Mouse (Mus musculus) spleen, postnatal 36 days (tissue): ENCODE measurements around the gene Inafm1.
"Not testable (repeated sequence)": the region's sequence is repeated elsewhere in the genome, so short reads cannot be mapped to it uniquely, and the experiment has no call there.

Source experiments
- DNase-seq, 2 experiments: peaks; one replicate each; pipeline ENCODE4 v3.0.0; 2022; ENCODE audit warnings: low spot score in 2 of 2, mixed read lengths in 1 of 2

Gene Inafm1

DNA sequence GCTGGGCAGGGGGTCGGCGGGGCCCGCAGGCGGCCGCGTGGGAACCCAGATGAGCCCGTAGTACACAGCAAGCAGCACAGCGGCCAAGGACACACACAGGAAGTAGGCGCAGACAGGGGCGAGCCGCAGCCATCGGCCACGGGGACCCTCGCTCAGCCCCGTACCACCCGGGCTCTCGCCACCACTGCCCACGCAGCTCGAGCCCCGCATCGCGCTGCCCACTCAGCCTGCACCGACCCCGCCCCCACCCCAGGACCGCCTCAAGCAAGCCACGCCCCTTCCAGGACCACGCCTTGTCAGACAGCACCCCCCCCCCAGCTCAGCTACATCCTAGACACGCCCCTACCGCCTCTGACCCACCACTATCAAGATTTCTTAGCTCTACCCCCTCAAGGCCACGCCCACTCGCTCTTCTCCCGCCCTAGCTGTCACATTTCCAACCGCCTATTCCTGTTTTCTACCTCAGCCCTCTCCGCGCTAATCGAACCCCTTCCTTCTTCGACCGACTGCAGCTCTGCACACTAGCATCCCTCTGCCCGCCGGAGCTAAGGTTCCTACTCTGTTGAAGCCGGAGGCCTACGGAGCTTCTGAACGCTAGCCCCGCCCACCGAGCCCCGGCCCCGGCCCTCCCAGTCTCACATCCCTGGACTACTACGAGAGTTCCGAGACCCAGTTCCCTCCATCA lies at the start of gene Inafm1:
Gene Inafm1 (minus strand): TSS at position 537 of the 685 bp plus-strand sequence.
- peak; percentile 89 to 92 for DNase-seq

DNA sequence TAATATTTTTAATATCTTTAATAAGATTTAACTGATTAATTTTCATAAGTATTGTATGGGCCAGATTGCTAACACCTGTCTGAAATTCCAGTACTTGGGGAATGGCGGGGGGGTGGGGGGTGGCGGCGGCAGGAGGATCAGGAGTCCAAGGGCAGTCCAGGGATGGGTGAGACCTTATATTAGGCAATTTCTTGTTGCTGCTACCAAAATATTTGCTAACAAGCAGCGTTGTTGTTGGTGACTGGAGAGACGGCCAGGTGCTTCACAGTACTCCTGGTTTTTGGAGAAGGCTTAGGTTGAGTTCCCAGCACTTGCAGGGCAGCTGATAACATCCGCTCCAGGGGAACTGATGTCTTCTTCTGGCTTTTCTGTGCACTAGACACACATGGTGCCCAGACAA lies 47.1 kb upstream of the Inafm1 start:
- DNase-seq: no peak

DNA sequence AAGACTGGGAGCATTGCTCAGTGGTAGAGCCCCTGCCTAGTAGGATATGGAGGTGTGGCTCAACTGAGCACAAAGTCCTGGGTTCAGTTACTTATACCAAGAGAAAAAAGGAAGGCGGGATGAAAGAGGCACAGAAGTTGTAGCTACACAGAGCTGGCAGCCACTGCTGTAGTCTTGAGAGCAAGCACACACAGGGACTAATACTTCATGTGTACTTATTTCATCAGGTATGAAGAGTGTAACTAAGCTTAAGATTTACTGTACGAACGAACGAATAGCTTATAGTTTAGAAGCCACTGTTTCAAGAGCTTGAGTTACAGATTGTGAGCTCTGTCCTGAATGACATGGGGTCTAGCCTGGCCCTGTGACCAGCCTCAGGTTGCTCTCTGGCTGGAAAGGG lies 45.8 kb upstream of the Inafm1 start:
- no peak for DNase-seq

DNA sequence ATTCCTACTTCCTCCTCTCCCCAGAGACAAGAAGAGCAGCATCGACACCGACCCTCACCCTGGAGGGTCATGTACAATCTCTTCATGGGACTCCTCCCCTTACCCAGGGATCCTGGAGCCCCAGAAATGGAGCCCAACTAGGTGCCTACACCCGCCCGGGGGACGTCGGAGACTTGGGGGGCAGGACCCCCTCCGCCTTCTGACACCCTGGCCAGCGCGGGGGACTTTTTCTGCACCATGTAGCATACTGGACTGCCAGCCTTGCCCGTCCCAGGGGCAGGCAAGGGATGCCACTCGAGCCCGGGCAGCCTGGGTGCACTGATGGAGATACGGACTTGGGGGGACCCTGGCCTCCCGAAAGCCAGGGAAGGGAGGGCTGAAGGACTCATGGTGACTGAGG lies 43.7 kb upstream of the Inafm1 start:
- DNase-seq: no peak

DNA sequence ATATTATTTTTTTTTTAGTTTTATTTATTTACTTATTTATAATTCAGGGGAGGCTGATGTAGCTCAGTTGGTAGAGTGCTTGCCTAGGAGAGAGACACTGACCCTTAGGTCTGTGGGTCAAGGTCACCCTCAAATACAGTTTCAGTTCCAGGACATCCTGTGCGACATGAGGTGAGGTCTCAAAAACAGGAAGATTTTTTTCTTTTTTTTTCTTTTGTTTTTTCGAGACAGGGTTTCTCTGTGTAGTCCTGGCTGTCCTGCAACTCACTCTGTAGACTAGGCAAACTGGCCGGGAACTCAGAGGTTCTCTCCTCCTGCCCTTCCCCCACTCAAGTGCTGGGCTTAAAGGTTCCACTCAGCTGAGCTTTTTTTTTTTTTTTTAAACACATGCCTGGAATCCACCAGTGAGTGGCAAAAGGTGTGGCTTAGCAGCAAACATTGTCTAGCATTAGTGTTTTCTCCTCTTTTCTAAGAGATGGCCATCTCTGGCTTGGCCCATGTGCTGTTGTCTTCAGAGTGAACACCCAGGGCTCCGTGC lies 41.9 kb upstream of the Inafm1 start:
- DNase-seq: no peak

DNA sequence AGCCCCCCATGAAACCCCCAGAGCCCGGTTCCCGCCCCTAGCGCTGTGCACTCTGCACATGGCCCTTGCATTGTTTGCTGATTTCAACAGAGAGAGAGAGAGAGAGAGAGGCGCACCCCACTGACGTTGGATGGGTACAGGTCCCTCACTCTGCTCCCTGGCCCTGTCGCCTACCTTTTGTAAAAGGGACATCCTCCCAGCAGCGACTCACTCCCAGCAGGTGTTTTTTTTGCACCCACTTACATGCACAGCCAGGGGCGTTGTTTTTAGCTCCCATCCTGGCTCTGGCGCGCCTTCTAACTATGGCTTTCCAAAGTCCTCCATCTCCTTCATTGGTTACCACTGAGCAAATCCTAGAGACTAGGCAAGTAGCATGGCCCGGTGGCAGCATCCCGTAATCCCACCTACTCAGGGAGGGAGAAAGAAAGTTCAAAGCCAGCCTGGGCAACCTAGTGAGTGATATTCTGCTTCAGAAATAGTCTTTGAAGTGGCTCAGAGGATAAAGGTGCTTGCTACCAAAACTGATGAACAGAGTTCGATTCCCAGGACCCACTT lies 40.9 kb upstream of the Inafm1 start:
- DNase-seq: no peak

DNA sequence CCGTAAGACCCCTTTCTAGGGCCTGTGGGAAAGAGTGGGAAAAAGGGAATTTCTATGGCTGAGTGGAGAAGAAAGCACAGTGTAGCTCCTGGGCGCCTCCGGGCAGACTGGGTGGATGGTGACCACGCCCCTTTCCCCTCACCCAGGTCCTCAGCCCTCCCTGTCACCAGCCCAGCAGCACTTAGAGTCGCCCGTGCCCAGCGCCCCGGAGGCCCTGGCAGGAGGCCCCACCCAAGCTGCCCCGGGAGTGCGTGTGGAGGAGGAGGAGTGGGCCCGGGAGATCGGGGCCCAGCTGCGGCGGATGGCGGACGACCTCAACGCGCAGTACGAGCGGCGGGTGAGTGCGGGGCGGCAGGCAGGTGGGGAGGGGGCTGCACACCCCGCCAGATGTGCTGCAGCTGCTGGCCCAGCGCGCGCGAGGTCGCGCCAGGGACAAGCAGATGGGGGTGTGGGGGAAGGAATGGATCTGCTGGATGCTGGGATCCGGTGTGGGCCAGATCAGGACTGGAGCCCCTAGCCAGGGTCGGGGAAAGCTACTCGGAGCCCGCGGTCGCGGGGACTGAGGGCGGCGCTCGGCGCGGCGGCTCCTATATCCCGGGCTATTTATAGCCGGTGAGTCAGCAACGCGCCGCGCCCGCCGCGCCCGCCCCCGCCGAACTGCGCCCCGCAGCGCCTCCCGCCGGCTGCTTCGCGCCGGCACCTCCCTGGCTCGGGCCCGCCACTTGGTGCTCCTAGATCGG lies 40.2 kb upstream of the Inafm1 start:
- DNase-seq: peak; percentile 45 to 62

DNA sequence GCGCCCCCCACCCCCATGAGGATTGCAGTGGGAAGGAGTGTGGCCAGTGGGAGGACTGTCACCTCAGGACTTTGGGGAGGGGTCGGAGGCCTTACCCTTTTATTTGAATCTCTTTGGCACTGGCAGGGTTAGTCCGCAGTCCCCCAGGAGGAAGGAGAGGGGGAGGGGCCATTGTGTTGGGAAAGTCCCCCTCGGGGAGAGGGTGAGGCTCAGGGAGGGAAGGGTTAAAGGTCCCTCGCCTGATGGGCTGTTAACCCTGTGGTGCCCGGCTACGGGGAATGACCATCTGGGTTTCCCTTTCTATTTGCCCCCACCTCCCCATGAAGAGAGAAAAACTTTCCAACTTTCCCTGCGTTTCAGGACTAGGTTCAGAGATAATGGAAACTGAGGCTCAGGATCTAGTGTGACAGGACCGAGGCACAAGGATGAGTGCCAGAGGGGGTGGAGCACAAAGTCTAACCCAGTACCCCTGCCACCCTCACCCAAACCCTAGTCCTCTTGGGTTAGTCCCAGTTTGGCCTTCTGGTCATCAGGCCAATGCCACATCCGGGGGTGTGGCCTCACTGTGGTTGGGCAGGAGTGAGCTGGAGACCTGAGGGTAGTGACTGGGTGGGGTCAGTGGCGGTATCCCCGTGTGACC lies 39.4 kb upstream of the Inafm1 start:
- peak; percentile 63 to 74 for DNase-seq

DNA sequence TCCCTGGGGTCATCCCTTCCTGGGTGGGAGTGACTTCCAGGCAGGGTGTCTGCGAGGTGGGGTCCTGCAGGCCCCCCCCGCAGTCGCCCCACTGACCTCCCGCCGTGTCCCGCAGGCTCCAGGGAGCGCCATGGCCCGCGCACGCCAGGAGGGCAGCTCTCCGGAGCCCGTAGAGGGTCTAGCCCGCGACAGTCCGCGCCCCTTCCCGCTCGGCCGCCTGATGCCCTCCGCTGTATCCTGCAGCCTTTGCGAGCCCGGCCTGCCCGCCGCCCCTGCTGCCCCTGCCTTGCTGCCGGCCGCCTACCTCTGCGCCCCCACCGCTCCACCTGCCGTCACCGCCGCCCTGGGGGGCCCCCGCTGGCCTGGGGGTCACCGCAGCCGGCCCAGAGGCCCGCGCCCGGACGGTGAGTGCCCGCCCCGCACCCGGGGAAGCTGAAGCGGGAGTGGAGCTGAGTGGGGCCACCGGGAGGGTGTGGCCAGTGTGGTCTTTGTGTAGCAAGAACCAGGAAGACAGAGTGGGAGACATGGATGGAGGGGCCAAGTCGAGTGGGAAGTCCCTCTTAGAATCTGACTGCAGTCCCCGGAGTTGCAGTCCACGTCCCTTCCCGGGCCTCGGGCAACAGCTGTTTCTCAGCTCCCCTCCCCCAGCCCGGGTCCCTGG lies 38.7 kb upstream of the Inafm1 start:
- DNase-seq: peak in 1 of 2 experiments; percentile 27

DNA sequence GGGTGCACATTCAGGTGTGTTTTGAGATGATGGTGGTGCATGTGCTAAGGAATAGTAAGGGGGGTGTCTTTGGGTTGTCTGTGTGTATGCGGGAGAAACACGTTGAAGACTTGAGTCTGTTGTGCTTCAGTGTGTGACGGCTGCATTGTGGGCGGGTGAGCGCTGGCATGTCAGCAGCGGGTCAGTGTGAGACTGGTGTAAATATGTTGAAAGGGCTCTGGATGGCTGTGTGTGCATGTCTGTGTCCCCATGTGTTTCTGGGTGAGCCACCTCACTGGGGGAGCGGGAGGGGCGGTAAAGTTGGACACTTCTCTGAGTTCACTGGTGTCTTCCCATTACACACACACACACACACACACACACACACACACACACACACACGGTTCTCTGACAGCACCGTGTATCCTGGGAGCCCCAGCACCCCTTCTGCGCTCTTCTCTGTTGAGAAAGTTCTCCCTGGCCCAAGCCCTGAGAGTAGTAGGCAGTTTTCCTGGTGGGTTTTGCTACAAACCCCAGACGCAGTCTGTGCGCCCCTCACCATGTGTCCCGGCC lies 38.1 kb upstream of the Inafm1 start:
- DNase-seq: peak in 1 of 2 experiments; percentile 11

DNA sequence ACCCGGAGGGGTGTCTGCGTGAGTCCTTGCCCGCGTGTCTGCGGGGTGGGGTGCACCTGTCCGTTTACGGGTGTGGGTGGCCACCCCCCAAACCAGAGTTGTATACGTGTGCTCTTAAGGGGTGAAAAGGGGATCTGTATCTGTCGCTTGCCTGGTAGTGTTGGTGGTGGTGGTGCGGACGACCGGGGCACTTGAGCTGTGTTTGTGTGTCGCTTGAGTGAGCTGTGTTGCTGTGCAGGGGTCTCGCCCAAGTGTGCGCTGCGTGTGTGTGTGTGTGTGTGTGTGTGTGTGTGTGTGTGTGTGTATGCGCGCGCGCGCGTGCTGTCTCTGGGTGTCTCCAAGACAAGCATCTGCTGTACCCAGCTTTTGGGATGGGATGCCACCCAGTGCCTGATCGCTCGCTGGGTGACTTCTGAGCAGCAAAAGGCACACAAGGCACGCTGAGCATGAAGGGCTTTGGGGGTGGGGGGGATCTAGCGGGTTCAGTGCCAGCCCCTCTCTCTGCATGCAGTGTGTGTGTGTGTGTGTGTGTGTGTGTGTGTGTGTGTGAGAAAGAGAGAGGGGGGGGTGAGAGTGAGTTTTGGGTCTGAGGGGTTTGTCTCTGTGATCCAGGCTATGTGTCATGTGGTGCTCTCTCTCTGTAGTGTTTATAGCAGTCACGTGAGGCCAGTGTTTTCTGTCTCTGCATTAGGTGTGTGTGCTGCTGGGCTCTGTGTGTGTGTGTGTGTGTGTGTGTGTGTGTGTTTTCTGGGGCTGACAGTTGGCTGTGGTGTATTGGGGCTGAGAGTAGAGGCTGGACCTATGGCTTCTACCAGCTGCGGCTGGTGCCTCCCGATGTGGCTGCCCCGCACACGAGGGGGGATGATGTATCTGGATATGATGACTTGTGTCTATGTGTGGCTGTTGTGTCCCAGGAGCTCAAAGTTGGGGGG lies 37.4 kb upstream of the Inafm1 start:
- DNase-seq: peak in 1 of 2 experiments; percentile 43

DNA sequence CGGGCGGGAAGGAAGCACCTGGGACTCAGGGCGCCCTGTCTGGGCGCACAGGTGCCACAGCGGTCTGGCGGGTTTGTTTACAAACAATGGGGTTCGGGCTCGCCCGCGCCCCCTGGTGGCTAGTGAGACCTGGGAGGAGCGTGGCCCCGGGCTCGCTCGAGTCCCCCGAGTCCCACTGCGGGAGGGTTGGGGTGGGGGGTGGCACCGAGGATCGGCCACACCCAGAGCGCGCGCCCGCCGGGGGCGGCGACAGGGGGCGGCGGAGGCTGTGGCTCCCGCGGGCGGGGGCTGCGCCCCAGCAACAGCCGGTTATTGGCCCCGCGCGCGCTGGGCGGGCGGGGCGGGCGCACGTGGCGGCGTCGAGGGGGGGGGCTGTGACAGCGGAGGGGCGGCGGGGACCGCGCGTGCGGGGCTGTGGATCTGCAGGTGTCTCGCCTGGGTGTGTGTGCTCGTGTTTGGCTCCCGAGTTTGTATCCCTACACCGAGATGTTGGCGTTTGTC lies 36.7 kb upstream of the Inafm1 start:
- DNase-seq: peak; percentile 78 to 86

DNA sequence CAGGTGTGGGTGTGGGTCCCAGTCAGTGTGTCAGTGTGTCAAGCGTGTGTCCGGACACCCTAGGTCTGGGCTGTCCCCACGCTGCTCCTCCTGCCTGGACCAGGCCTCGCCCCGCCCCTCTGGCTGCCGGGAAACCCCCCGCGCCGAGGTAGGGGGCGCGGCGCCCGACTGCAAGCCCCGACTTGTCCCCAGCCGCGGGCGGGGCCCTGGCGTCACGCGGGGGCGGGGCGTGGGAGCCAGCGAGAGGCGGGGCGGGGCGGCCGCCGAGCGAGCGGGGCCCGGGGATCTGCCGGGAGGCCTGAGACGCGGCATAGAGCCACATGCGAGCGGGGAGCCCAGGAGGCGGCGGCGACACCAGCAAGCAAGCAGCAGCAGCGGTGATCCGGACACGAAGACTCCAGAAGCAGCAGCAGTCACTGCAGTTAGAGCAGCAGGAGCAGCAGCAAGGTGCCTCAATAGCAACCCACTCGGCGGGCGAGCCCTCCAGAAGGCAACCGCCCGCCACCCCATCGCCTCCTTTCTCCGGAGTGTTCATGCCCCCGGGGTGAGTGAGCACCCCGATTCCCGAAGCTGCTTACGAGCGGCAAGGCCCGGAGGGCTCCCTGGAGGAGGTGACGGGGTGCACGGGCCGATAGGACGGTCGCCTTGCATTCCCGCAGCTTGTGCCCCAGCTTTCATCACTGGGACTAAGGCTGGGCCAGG lies 36.1 kb upstream of the Inafm1 start:
- DNase-seq: peak; percentile 90

DNA sequence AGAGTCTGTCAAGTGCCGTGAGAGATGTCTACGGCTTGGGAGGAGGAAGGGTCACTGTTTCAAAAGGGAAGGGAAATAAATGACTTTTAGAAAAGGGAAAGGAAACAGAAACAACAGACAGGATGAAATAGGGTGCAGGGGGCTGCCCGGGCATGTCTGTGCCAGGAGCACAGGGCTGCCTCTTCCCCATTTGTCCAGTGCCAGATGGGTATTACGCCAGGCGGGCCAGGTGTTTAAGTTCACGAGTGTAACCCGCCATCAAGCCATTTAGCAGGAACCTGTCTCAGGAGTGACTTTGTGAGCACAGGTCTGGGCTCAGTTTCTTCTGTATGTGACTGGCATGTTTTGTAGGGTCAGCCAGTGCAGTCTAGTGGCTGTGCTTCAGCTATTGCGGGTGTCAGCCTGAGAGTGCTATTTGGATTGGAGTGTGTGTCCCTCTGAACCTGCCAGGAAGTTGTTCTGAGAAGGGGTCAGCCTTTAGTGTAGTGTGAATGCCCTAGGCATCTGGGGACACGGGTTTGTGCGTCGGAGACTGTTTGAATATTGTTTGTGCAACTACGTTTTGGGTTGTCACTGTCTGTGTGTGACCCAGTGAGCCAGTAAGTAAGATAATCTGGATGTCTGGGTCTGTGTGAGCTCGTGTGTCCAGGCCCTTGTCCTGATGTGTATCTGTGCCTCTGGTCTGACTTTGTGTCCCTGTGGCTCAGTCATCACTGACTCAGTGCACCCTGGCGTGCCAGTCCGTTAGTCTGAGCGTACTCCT lies 35.3 kb upstream of the Inafm1 start:
- peak in 1 of 2 experiments; percentile 45 for DNase-seq

DNA sequence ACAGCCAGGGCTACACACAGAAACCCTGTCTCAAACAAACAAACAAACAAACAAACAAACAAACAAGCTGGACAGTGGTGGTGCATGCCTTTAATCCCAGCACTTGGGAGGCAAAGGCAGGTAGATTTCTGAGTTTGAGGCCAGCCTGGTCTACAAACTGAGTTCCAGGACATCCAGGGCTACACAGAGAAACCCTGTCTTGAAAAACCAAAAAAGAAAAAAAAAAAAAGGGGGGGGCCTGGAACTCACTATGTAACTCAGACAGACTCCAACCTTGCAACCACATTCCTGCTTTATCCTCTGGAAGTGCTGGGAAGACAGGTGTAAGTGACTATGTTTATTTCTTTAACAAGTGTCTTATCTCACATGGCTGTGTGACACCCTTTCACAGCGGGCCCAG lies 34.7 kb upstream of the Inafm1 start, which contains the start of gene Bbc3:
Gene Bbc3 (plus strand): TSS at position 301 of the 400 bp plus-strand sequence.
- not testable (repeated sequence) for DNase-seq

DNA sequence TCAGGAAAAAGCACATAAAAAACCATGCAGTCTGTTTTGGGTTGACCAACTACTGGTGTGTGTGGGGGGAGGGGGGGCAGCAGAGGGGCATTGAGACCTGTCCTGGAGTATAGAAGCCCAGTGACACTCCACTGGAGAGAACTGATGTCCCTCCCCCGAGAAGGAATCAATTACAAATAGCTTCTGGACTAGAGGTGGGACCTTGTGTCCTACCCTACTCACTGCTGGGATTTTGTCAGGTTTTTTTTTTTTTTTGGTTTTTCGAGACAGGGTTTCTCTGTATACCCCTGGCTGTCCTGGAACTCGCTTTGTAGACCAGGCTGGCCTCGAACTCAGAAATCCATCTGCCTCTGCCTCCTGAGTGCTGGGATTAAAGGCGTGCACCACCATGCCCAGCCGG lies 33.7 kb upstream of the Inafm1 start:
- not testable (repeated sequence) for DNase-seq

DNA sequence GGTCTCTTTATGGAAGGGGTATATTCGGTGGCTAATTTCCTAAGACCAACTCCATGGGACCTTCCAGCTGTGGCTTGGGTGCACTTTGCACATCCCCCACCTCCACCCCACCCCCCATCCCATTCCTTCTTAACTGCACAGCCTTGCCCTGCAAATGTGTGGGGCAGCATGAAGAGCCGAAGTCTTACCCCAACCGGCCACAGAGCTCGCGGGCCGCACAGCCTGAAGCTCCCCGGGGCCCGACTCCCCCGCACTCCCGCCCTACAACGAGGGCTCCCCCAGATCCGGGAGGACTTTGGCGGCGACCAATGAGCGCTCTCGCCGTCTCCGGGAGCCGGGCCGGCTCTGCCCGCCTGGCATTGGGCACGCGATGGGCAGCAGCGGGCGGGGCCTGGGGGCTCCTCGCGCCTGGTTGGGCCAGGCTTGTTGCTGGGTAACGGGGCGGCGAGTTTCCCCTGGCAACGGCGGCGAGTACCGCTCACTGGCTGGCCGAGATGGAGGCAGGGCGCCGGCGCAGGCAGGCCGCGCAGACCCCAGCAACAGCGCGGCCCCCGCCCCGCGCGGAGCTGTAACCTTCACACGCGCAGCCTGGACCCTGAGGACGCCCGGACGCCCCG lies 26.1 kb upstream of the Inafm1 start:
- DNase-seq: peak; percentile 81 to 84

DNA sequence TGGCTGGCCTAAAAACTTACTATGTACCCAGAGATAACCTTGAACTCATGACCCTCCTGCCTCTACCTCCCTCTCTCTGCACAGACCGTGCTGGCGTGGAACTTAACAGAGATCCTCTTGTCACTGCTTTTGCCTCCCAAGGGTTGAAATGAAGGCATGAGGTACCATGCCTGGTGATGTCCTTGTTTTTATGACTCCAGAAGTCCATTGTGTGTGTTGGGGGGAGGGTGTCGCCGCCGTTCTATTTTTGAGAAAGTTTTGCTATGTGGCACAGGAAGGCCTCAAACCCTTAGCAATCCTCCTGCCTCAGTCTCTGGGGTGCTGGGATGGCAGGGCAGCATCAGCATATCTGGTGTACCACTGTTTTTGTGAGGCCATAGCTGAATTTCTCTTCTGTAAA lies 25.5 kb upstream of the Inafm1 start:
- no peak for DNase-seq
